Mouse (Mus musculus) CD8-positive naive resting alpha-beta T cell, adult 2 months (primary cell): ENCODE data around the gene Fam69a.

Experiments used
- DNase-seq, 2 experiments: peaks; one replicate each; pipeline ENCODE4 v3.0.0; 2022; ENCODE audit warnings: low read depth in 2 of 2, low spot score in 2 of 2

Gene Fam69a

GRCm38 (mm10) chr5:107863971-107864370 is 122.9 kb downstream of the Fam69a start:
- no peak for DNase-seq

DNA sequence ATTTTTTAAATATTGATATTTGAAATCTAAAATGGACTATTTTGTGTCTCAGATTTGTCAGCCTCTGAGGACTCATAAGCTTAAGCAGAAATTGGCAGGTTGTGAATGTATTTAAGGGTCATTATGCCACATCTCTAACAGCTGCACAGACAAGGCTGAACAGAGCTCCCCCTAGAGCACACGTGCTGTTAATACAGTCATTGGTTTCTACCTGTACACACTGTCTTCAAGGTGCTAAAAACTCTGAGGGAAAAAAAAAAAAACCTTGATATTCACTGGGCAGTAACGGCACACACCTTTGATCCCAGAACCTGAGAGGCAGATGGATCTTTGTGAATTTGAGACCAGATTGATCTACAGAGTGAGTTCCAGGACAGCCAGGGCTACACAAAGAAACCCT is 127.9 kb downstream of the Fam69a start:
- DNase-seq = peak in 1 of 2 experiments; percentile 14
